Mouse (Mus musculus): Measurements from ENCODE around the gene Man1c1.

Gene Man1c1

DNA sequence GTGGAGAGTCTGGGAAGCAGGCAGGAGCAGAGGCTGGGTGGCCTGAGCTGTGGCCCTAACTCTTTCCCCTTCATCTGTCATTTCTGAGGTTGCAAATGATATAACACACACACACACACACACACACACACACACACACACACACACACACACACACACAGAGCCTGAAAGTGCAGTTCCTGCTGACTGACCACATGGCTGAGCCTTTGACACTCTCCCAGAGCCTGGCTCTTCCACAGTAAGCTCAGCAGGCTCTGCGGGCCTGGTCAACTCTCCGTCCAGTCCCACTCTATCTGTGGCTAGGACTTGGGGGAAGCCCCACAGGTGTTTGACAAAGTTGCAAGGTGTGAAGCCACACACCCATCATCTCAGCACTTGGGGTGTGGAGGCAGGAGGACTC lies 126.8 kb downstream of the Man1c1 start:
- no peak for DNase-seq

- DNase-seq = no peak
Observed at GRCm38 (mm10) chr4:134575486-134575885, 128.6 kb downstream of the Man1c1 start.

- no peak for DNase-seq
Observed at GRCm38 (mm10) chr4:134572449-134573300, 131.4 kb downstream of the Man1c1 start.

- DNase-seq = no peak
Observed at GRCm38 (mm10) chr4:134570704-134571451, 133.2 kb downstream of the Man1c1 start.

GRCm38 (mm10) chr4:134569831-134570230 lies 134.3 kb downstream of the Man1c1 start:
- DNase-seq = no peak

- DNase-seq = no peak
Observed at GRCm38 (mm10) chr4:134569205-134569604, 134.9 kb downstream of the Man1c1 start.

GRCm38 (mm10) chr4:134567377-134568226 lies 136.5 kb downstream of the Man1c1 start:
- peak; percentile 55 to 60 for DNase-seq

- DNase-seq = no peak
Observed at GRCm38 (mm10) chr4:134564093-134564492, 140.0 kb downstream of the Man1c1 start.

DNA sequence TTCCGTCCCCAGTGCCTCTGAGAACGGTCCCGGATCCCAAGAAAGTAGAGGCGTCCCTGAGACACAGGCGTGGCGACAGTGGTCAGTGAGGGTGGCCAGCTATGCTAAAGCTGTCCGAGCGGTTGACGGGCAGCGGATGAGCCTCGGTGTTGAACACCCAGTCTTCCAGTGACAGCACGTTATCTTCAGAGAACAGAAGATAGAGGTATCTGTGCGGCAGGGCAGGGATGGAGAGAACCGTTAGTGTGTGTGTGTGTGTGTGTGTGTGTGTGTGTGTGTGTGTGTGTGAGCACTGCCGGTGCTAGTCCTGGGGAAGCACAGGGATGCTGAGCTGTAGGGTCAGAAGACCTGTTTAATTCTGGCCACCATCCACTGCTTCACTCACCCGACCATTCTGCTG lies 140.5 kb downstream of the Man1c1 start:
- no peak for DNase-seq

DNA sequence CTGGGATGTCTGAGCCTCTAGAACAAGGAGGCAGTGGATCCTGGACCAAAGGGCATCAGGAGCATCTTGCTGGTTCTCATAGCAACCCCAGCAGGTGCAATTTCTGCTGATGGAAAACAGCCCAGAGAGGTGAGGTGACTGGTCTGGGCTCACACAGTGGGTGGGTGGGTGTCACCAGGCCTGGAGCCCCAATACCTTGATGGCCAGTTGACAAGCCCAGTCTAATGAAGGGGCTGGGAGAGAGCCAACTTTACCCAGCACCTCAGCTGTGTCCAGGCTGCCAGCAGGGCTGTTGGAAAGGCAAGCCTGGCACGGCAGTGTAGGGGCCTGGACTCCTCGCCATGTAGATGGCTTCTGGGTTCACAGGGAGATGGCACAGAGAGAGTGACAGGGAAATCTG lies 142.1 kb downstream of the Man1c1 start:
- DNase-seq = peak; percentile 54 to 57

DNA sequence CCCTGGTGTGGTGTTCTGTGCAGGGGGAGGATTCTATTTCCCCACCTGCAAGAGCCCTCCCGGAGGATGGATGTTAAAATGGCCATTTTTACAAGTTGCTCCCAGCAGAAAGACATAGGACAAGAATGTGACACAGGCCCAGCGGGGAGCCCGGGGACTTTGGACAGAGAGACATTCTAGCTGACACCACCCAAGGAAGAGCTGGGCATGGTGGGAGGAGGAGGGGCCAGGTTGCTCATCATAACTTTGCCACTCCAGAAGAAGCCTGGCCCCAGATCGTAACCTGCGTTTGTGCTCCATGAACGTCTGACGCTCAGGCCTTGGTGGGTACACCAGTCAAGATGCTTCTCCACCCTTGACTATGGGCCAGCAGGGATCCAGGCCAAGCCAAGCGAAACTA lies 143.4 kb downstream of the Man1c1 start:
- no peak for DNase-seq

DNA sequence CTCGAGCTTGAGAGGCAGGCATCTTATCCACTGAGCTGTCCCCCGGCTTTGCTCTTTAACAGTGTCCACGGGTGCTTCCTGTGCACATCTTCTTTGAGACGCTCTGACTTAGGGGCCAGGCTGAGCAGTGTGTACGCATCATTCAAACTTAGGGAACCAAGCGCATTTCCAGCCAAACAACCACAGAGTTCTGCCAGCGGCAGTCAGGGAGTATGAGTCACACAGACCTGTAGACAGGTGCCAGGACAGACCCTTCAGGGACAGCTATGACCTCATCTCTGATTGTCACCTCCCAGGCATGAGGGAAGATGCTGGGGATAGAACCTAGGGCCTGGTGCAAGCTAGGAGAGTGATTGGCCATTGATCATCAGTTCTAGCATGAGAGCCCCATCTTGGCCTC lies 144.9 kb downstream of the Man1c1 start:
- no peak for DNase-seq

DNA sequence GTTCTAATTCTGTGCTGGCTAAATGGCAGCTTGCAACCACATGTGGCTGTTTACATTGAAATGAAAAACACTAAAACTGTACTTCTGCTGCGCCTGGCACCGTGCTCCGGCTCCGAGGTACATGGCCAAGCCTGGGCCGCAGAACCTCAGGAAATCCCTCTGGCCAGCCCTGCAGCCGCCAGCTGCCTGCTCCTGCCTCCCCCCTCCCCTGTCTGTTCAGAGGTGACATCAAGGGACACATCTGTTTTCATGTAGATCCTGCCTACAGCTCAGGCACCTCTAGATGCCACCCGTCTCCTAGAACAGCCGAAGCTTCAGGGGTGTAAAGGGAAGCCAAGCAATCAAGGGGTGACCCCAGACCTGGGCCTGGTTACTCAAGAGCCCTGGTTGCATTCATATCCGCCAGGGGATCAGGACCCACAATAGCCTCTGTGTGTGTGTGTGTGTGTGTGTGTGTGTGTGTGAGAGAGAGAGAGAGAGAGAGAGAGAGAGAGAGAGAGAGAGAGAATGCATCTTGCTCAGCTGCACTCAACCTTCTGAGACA lies 145.4 kb downstream of the Man1c1 start:
- DNase-seq = no peak

DNA sequence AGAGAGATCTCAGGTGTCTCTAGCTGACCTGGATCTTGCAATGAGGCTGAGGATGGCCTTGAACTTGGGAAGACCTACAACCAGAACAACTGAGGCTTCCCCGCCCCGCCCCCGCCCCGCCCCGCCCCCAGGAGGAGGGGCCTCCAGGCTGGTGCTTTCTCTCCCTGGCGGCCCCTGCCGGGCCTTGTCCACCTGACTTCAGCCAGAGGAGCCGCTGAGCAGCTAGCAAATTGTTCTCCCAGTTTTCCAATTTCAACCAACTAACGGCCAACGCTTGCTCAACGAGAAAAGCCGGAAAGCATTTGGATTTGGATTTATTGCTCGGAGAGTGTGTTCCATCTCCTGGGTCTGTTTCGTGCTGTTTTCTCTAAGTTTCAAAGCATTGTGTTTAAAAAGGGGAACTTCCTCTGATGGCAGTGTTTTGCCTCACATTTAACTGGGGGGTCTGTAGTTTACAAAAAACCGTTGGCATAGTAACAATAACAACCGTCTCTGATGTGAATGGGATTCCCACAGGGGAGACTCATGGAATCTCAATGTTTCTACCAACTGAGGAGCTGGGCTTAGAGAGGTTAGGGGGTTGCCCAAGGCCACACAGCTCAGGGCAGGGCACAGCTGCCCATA lies 146.4 kb downstream of the Man1c1 start:
- no peak for DNase-seq

GRCm38 (mm10) chr4:134555956-134556580 lies 148.0 kb downstream of the Man1c1 start:
- DNase-seq = peak; percentile 54 to 62

- no peak for DNase-seq
Observed at GRCm38 (mm10) chr4:134553631-134554030, 150.5 kb downstream of the Man1c1 start.

- peak; percentile 79 for DNase-seq
Observed at GRCm38 (mm10) chr4:134551494-134552316, 152.4 kb downstream of the Man1c1 start, which contains the start of gene Selenon. Selenon (minus strand) TSS chr4:134552166.

GRCm38 (mm10) chr4:134549899-134550298 lies 154.2 kb downstream of the Man1c1 start:
- DNase-seq = no peak

GRCm38 (mm10) chr4:134548169-134548938 lies 155.7 kb downstream of the Man1c1 start:
- DNase-seq = peak in 1 of 2 experiments; percentile 54

All from cerebellum, adult 18-20 months (tissue).